8 mouse cellular contexts compared by ENCODE assay signal in the genomic region with DNA sequence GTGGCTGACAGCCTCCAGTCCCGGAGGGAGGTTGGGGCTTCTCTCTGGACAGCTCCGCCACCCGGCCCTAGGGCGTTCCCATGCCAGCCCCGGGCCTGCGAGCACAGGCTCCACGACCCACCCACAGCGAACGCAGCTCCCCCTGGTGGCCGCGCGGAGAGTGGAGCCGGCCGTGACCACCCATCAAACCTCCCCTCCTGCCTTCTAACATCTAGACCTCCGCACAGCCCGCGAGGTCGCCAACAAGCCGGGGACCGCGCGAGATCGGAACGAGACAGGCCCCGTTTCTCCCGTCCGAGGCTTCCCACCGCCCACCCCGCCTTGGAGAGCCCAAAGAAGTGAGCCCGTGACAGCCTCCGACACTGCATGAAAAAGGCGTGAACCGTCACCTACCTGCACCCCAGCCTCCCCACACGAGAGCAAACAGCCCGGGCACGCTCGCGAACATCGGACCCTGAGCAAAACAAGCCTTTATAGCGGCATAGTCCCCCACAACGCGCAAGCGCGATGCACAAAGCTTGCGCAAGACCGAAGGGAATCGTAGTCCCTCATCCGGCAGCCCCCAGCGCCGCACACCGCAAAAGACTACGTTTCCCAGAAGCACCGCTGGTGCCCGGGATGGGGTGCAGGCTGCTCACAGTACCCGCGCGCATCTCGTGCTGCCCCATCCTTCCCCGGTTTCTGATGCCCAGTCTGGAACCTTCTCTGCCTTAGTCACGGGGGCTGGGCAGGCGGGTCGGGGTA. TPM values are rescaled to one million over a fixed set of nuclear protein-coding genes. Genes with fewer than 3 reads are reported as not detected.
DNase-seq lines count a peak whose midpoint lies in the region; ATAC-seq and TF ChIP-seq lines count a peak whose summit lies in the region.

A gene (minus strand): TSS at position 540 of the 744 bp plus-strand sequence.

- peak within 1 kb of the TSS; percentile 73 for H3K4me2 ChIP-seq in embryonic facial prominence, embryonic 15.5 days (replicated peaks)
- peak within 1 kb of the TSS; percentile 67 for H3K4me2 ChIP-seq in kidney, embryonic 14.5 days (replicated peaks; ENCODE audit: low read depth, low read length)
- peak within 1 kb of the TSS; percentile 74 for H3K4me2 ChIP-seq in limb, embryonic 15.5 days

- peak; percentile 93 for DNase-seq in 416B (ENCODE audit: low read depth)
- peak; percentile 92 to 93 for DNase-seq in heart, adult 9 months (ENCODE audit: low spot score in 2 of 2)
- peak; percentile 56 to 79 for DNase-seq in monocyte, adult 2 months (ENCODE audit: low read depth in 1 of 2, low spot score in 2 of 2)
- peak; percentile 90 for DNase-seq in spleen, postnatal 36 days (ENCODE audit: low spot score in 2 of 2)

- H3K9me3 ChIP-seq in embryonic facial prominence, embryonic 15.5 days (replicated peaks), result no peaks in the 10 kb centered on the region
- no peaks in the 10 kb centered on the region for H3K9me3 ChIP-seq in kidney, embryonic 14.5 days (ENCODE audit: control insufficient read depth, low read length)
- no peaks in the 10 kb centered on the region for H3K9me3 ChIP-seq in limb, embryonic 15.5 days

- TF ChIP-seq CTCF in bone marrow, adult 2 months (IDR thresholded peaks at IDR 0.05; ENCODE audit: control insufficient read depth, insufficient read depth, low read length), result peak; percentile 92

- H3K27me3 ChIP-seq in embryonic facial prominence, embryonic 15.5 days, result no peaks in the 10 kb centered on the region
- no peaks in the 10 kb centered on the region for H3K27me3 ChIP-seq in kidney, embryonic 14.5 days (ENCODE audit: control insufficient read depth, insufficient read depth, low read length)
- H3K27me3 ChIP-seq in limb, embryonic 15.5 days, result no peaks in the 10 kb centered on the region

- peak within 1 kb of the TSS; percentile 96 for H3K4me3 ChIP-seq in bone marrow, adult 2 months (replicated peaks; ENCODE audit: control insufficient read depth, low read depth, low read length)
- peak within 1 kb of the TSS; percentile 89 for H3K4me3 ChIP-seq in embryonic facial prominence, embryonic 15.5 days (replicated peaks)
- peak within 1 kb of the TSS; percentile 78 for H3K4me3 ChIP-seq in kidney, embryonic 14.5 days (ENCODE audit: low read length)
- peak within 1 kb of the TSS; percentile 86 for H3K4me3 ChIP-seq in limb, embryonic 15.5 days

- H3K4me1 ChIP-seq in bone marrow, adult 2 months (ENCODE audit: control insufficient read depth, insufficient read depth, low read length), result no peaks in the 10 kb centered on the region; the same call in 1 of the 2 replicates
- H3K4me1 ChIP-seq in embryonic facial prominence, embryonic 15.5 days, result peaks cover 16% of the 10 kb centered on the region
- peaks cover 7% of the 10 kb centered on the region for H3K4me1 ChIP-seq in kidney, embryonic 14.5 days (ENCODE audit: control insufficient read depth, insufficient read depth, low read length)
- peaks cover 15% of the 10 kb centered on the region for H3K4me1 ChIP-seq in limb, embryonic 15.5 days

- peak within 1 kb of the TSS; percentile 72 for H3K9ac ChIP-seq in embryonic facial prominence, embryonic 15.5 days
- H3K9ac ChIP-seq in kidney, embryonic 14.5 days (ENCODE audit: low read depth, low read length), result peak within 1 kb of the TSS; percentile 69
- H3K9ac ChIP-seq in limb, embryonic 15.5 days, result peak within 1 kb of the TSS; percentile 75

- peak; percentile 64; the same call in 1 of the 2 replicates for TF ChIP-seq POLR2A in bone marrow, adult 2 months (IDR thresholded peaks at IDR 0.05; ENCODE audit: borderline replicate concordance, control insufficient read depth, low read depth, low read length)

- under 1% methylated on average over 62 of the region's 62 CpGs for WGBS in bone marrow, adult 2 months
- under 1% methylated on average over 62 of the region's 62 CpGs for WGBS in embryonic facial prominence, embryonic 15.5 days
- WGBS in kidney, embryonic 14.5 days, result under 1% methylated on average over 62 of the region's 62 CpGs
- under 1% methylated on average over 62 of the region's 62 CpGs for WGBS in limb, embryonic 15.5 days

- H3K36me3 ChIP-seq in embryonic facial prominence, embryonic 15.5 days, result peaks cover 7% of the 10 kb centered on the region; the same call in 1 of the 2 replicates
- H3K36me3 ChIP-seq in kidney, embryonic 14.5 days (ENCODE audit: control insufficient read depth, insufficient read depth, low read length), result peaks cover 4% of the 10 kb centered on the region; the same call in 1 of the 2 replicates
- H3K36me3 ChIP-seq in limb, embryonic 15.5 days, result peaks cover 12% of the 10 kb centered on the region

- ATAC-seq in embryonic facial prominence, embryonic 15.5 days (ENCODE audit: insufficient number of reproducible peaks, low FRiP score, low TSS enrichment, low read depth), result peak; percentile 98
- peak; percentile 99 for ATAC-seq in kidney, embryonic 14.5 days (ENCODE audit: low FRiP score, low TSS enrichment)
- ATAC-seq in limb, embryonic 15.5 days (ENCODE audit: insufficient number of reproducible peaks, low FRiP score, low TSS enrichment, low read depth), result peak; percentile 98

- H3K27ac ChIP-seq in bone marrow, adult 2 months (ENCODE audit: control insufficient read depth, insufficient read depth, low read depth, low read length, poor library complexity), result peak within 1 kb of the TSS; percentile 68
- peak within 1 kb of the TSS; percentile 94 for H3K27ac ChIP-seq in embryonic facial prominence, embryonic 15.5 days (replicated peaks)
- peak within 1 kb of the TSS; percentile 67; the same call in 1 of the 2 replicates for H3K27ac ChIP-seq in kidney, embryonic 14.5 days (ENCODE audit: low read depth, low read length)
- peak within 1 kb of the TSS; percentile 90 for H3K27ac ChIP-seq in limb, embryonic 15.5 days

RNA-seq across cellular contexts. Expression of the gene that starts here (rescaled TPM):
- polyA plus RNA-seq in bone marrow, adult 2 months (2011; ENCODE audit: insufficient read depth, insufficient read length, low replicate concordance, missing spikeins), result 32.1 and 71.4 TPM in 2 replicates
- 67.0 and 74.1 TPM in 2 replicates for polyA plus RNA-seq in embryonic facial prominence, embryonic 15.5 days (2015; fragmentation: Nextera tagmentation; extraction: Ambion mirVana)
- polyA plus RNA-seq in kidney, embryonic 14.5 days (2014; fragmentation: Nextera tagmentation; extraction: Ambion mirVana), result 37.3 and 64.0 TPM in 2 replicates
- 67.0 and 76.2 TPM in 2 replicates for polyA plus RNA-seq in limb, embryonic 15.5 days (2015; fragmentation: Nextera tagmentation; extraction: Ambion mirVana)

Comparison
In these comparisons a context has a peak if more than half of its experiments do, and no peak if none do; other contexts are left out.
1. Peak in every context shown above with its lines: DNase-seq, ATAC-seq, H3K4me3 ChIP-seq and H3K27ac ChIP-seq.